Mouse (Mus musculus) limb, embryonic 15.5 days (tissue): ENCODE measurements around the gene Rcn3. TPM values are rescaled to one million over a fixed set of nuclear protein-coding genes. Genes with fewer than 3 reads are reported as not detected.
"Not testable (repeated sequence)": the region's sequence is repeated elsewhere in the genome, so short reads cannot be mapped to it uniquely, and the experiment has no call there.

Experiments
- ATAC-seq: fragments of 200-750 bp; cut with Nextera tagmentation; 2 replicates; pipeline ENCODE4 v1.8.0; 2017; ENCODE audit warnings: low read depth, moderate TSS enrichment; ENCODE audit not compliant: insufficient number of reproducible peaks, low FRiP score, low TSS enrichment
- H3K27ac ChIP-seq: fragments of 300-500 bp; sonication (generic); 2 replicates; pipeline ENCODE4 v1.5.1; 2015; ENCODE audit warnings: moderate library complexity, mild to moderate bottlenecking, inconsistent platforms
- H3K27me3 ChIP-seq: fragments of 300-500 bp; sonication (generic); 2 replicates; pipeline ENCODE4 v1.6.1; 2015; ENCODE audit warnings: inconsistent platforms
- H3K36me3 ChIP-seq: fragments of 300-500 bp; sonication (generic); 2 replicates; pipeline ENCODE4 v1.6.1; 2015; ENCODE audit warnings: inconsistent platforms
- H3K4me1 ChIP-seq: fragments of 300-500 bp; sonication (generic); 2 replicates; pipeline ENCODE4 v1.6.1; 2015; ENCODE audit warnings: inconsistent platforms
- H3K4me2 ChIP-seq: fragments of 300-500 bp; sonication (generic); 2 replicates; pipeline ENCODE4 v1.6.1; 2015; ENCODE audit warnings: mild to moderate bottlenecking, inconsistent platforms
- H3K4me3 ChIP-seq: fragments of 300-500 bp; sonication (generic); 2 replicates; pipeline ENCODE4 v1.5.1; 2015; ENCODE audit warnings: mild to moderate bottlenecking, inconsistent platforms
- H3K9ac ChIP-seq: fragments of 300-500 bp; sonication (generic); 2 replicates; pipeline ENCODE4 v1.6.1; 2015; ENCODE audit warnings: inconsistent platforms
- H3K9me3 ChIP-seq: fragments of 300-500 bp; sonication (generic); 2 replicates; pipeline ENCODE4 v1.6.1; 2016; ENCODE audit warnings: inconsistent platforms
- WGBS: fragments of 180-500 bp; shearing (Covaris S2); methylation state at CpG from one replicate; pipeline ENCODE4 v1.1.7; 2015; 5-methylcytosine and 5-hydroxymethylcytosine counted together
- polyA plus RNA-seq: library from polyadenylated mRNA; unstranded; fragments of >200 nt; fragmentation: Nextera tagmentation; extraction: Ambion mirVana; gene quantifications from 2 replicates; pipeline ENCODE4 v1.2.1, GENCODE M21; 2015

Rcn3 gene
- polyA plus RNA-seq, 1 experiment from 2014 or later = 653 TPM

DNA sequence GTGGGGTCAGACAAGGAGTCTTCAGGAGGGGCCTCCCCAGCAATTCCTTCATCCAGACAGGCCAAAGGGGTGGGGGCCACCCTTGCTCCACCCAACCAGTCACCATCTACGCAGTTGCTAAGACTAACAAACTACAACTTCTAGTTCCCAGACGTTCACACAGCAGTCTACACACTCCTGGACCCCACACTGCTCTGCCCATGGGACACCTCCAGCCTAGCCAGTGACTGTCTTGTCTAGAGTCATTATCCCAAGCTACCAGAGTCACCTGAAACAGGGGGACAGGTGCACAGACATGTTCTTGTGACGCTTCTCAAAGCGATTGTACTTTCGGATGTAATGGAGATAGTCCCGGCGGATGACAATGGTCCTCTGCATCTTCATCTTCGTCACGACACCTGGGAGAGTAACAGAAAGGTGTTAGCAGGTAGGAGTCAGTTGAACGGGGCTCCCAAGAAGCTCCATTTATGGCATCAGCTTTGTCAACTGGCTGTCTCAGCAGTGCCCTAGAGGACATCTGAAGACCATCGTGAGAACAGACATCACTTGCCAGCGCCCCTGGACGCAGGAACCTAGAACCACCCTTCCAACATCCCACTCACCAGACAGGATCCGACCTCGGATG is 30.7 kb upstream of the Rcn3 start:
- peak overlapping the region; percentile 89 for H3K27ac ChIP-seq
- peak overlapping the region; percentile 67 for H3K4me2 ChIP-seq
- 78% methylated on average over 15 of the region's 15 CpGs for WGBS
- peaks cover 54% of the 10 kb centered on the region for H3K4me1 ChIP-seq
- no peak for ATAC-seq
- no peaks in the 10 kb centered on the region for H3K27me3 ChIP-seq
- peak overlapping the region; percentile 95; the same call in 1 of the 2 replicates for H3K9ac ChIP-seq
- H3K9me3 ChIP-seq = no peaks in the 10 kb centered on the region
- peak overlapping the region; percentile 89 for H3K4me3 ChIP-seq
- peaks cover 69% of the 10 kb centered on the region for H3K36me3 ChIP-seq

DNA sequence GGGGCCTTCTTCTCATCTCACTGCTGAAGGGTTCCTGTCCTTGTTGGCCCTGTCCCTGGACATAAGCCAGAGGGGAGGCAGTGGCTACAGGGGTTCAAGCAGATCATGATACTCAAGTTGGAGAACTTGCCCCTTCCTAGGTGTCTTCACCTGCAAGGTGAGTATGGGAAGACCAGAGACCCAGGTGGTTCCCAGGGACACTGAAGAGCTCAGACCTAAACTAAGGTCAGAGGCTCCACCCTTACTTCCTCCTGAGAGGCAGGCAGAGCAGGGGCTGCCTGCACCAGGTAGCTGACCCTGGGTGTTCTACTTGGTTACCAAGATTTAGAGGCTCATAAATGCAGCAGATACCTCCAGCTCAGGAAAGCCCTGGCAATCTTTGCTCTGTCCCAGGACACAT is 29.9 kb upstream of the Rcn3 start:
- H3K27me3 ChIP-seq = no peaks in the 10 kb centered on the region
- H3K4me3 ChIP-seq = no peak overlapping the region
- H3K4me1 ChIP-seq = peaks cover 48% of the 10 kb centered on the region
- no peak for ATAC-seq
- H3K9ac ChIP-seq = peak overlapping the region; percentile 21; the same call in 1 of the 2 replicates
- H3K9me3 ChIP-seq = no peaks in the 10 kb centered on the region
- no peak overlapping the region for H3K4me2 ChIP-seq
- peaks cover 63% of the 10 kb centered on the region for H3K36me3 ChIP-seq
- no peak overlapping the region; the same call in 1 of the 2 replicates for H3K27ac ChIP-seq

DNA sequence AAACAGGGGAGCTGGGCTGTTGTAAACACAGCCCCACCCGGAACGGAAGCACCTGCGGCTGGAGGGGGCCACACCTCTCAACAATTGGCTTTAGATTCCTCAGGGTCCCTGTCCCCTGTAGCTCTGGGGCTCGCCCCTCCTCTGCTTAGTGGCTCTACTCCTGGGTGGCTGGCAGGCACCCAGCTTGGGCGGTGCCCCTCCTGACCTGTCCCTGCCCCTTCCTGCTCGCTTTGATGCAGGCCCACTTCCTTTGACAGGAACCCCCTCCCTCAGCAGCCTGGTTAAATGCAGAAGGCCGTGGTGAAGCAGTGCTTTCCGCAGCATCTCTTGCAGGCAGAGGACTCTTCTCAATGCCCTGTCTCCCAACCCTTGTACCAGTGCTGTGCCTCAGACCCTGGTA is 29.4 kb upstream of the Rcn3 start:
- Histone ChIP-seq H3K36me3 (peaks cover 58% of the 10 kb centered on the region), H3K9me3 (no peaks in the 10 kb centered on the region), H3K27me3 (no peaks in the 10 kb centered on the region), H3K9ac (0 out of 2 replicates have a peak overlapping the region, but pooled peaks have one; percentile 21), H3K4me3 (no peak overlapping the region), H3K4me2 (no peak overlapping the region), H3K27ac (no peak overlapping the region; the same call in 1 of the 2 replicates), H3K4me1 (peaks cover 43% of the 10 kb centered on the region)
- no peak for ATAC-seq
- WGBS = 54% methylated on average over 8 of the region's 8 CpGs

DNA sequence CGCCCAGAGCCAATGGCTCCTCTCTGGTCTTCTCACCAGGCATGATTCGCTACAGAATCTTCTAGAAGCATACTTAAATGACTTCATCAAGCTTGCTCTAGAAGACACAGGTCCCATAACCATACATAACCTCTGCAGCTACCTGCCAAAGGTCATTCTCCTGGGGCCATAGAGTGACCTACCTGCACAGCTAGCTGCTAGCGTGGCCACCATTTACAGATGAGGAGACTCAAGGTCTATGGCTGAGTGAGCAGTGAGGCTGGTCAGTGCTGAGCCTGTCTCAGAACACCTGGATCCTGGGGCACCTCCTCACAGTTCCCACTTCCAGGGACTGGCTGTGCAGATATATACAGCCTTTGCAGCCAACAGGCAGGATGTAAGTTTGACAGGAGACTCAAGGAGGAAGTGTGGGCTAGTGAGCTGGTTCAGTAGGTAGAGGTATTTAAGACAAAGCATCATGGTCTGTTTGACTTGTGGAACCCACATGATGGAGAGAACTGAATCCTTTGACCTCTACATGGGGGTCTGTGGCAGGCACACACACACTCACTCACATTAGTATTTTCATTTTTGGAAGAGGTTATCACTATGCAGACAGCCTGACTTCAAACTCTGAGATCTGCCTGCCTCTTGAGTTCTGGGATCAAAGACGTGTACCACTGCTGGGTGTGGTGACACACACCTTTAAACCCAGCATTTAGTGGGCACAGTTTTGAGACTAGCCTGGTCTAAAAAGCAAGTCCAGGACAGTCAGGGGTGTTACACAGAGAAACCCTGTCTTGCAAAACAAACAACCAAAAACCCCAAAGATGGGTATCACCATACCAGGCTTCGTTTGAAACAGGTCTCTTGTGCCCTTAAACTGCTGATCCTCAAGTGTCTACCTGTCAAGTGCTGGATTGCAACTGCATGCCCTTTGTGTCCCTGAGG is 28.0 kb upstream of the Rcn3 start:
- H3K4me3 ChIP-seq = no peak overlapping the region
- H3K27me3 ChIP-seq = no peaks in the 10 kb centered on the region
- H3K27ac ChIP-seq = peak overlapping the region; percentile 35; the same call in 1 of the 2 replicates
- H3K36me3 ChIP-seq = peaks cover 44% of the 10 kb centered on the region
- no peak overlapping the region for H3K9ac ChIP-seq
- peaks cover 29% of the 10 kb centered on the region for H3K4me1 ChIP-seq
- 76% methylated on average over 5 of the region's 5 CpGs for WGBS
- H3K9me3 ChIP-seq = no peaks in the 10 kb centered on the region
- no peak overlapping the region for H3K4me2 ChIP-seq
- ATAC-seq = no peak

DNA sequence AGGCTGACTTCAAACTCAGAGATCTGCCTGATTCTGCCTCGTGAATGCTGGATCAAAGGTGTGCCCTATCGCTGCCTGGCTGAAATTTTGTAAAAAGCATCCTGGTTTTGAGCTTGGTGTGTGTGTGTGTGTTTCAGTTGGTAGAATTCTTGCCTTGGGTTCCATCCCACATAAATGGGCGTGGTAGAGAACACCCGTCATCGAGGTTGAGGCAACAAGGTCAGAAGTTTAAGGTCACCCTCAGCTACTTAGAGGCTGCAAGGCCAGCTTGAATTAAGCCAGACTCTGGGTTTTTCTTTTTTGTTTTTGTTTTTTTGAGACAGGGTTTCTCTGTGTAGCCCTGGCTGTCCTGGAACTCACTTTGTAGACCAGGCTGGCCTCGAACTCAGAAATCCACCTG is 26.3 kb upstream of the Rcn3 start:
- H3K27ac ChIP-seq = no peak overlapping the region
- 84% methylated on average over 6 of the region's 6 CpGs for WGBS
- no peak overlapping the region for H3K4me2 ChIP-seq
- H3K4me1 ChIP-seq = peaks cover 23% of the 10 kb centered on the region
- H3K36me3 ChIP-seq = peaks cover 43% of the 10 kb centered on the region
- no peak for ATAC-seq
- no peak overlapping the region for H3K4me3 ChIP-seq
- no peak overlapping the region for H3K9ac ChIP-seq
- H3K9me3 ChIP-seq = no peaks in the 10 kb centered on the region
- no peaks in the 10 kb centered on the region for H3K27me3 ChIP-seq

DNA sequence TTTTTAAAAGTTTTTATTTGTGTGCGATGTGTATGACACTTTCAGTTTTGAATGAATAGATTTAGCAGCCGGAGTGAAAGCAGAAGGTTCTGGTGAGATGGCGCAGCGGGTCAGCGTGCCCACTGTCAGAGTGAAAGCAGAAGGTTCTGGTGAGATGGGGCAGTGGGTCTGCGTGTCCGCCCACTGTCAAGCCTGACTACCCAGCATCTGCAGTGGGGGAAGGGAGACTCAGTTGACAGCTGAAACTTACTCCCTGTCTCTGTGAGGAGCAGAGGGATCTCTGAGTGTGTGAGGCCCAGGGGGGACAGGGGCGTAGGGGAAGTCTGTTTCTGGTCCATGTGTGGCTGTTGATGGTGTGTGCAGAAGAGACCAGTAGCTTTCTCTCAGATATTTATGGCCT is 25.5 kb upstream of the Rcn3 start:
- no peak overlapping the region for H3K4me3 ChIP-seq
- H3K4me1 ChIP-seq = peaks cover 15% of the 10 kb centered on the region
- H3K4me2 ChIP-seq = no peak overlapping the region
- no peak for ATAC-seq
- H3K9me3 ChIP-seq = no peaks in the 10 kb centered on the region
- WGBS = 83% methylated on average over 8 of the region's 8 CpGs
- H3K36me3 ChIP-seq = peaks cover 36% of the 10 kb centered on the region
- no peak overlapping the region for H3K27ac ChIP-seq
- H3K27me3 ChIP-seq = no peaks in the 10 kb centered on the region
- H3K9ac ChIP-seq = no peak overlapping the region

DNA sequence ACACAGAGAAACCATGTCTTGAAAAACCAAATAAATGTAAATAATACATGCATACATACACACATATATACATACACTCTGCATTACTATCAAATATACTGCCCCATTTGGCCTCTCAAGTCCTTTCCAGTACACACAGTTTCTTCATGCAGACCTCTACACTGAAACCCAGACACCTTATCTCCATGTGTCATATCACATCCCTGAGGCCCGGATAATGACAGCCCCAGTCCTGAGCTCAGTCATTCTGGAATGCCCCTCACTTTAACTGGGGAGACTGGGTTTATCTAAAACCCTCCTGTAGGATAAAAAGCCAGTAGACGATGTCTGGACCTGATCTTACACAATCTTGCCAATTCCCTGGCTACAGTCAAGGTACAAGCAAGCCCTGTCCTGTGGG is 21.5 kb upstream of the Rcn3 start:
- 74% methylated on average over 2 of the region's 2 CpGs for WGBS
- H3K27ac ChIP-seq = no peak overlapping the region
- H3K4me1 ChIP-seq = no peaks in the 10 kb centered on the region
- no peaks in the 10 kb centered on the region for H3K36me3 ChIP-seq
- ATAC-seq = no peak
- no peak overlapping the region for H3K9ac ChIP-seq
- no peaks in the 10 kb centered on the region for H3K27me3 ChIP-seq
- H3K4me3 ChIP-seq = no peak overlapping the region
- H3K4me2 ChIP-seq = no peak overlapping the region
- H3K9me3 ChIP-seq = no peaks in the 10 kb centered on the region

DNA sequence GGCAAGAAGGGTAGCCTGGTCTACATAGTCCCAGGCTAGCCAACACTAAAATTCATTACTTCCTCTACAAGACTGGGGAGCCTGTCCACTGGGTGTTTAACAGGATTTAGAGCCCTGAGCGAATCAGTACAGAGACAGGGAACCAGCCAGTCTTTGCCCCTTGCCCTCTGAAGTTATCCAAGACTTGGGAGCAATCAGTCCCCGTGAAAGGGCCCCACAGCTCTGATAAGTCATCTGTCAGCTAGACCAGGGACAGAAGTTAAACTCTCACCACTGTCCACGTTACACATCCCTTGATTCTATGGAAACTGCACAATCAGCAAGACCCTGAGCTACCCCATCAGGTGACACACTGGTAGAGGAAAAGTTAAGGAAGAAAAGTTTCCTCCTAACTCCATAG is 20.5 kb upstream of the Rcn3 start:
- no peak overlapping the region for H3K4me3 ChIP-seq
- H3K9ac ChIP-seq = no peak overlapping the region
- no peak overlapping the region for H3K27ac ChIP-seq
- no peaks in the 10 kb centered on the region for H3K9me3 ChIP-seq
- ATAC-seq = no peak
- no peaks in the 10 kb centered on the region for H3K36me3 ChIP-seq
- H3K27me3 ChIP-seq = no peaks in the 10 kb centered on the region
- 72% methylated on average over 3 of the region's 3 CpGs for WGBS
- H3K4me1 ChIP-seq = no peaks in the 10 kb centered on the region
- no peak overlapping the region for H3K4me2 ChIP-seq

DNA sequence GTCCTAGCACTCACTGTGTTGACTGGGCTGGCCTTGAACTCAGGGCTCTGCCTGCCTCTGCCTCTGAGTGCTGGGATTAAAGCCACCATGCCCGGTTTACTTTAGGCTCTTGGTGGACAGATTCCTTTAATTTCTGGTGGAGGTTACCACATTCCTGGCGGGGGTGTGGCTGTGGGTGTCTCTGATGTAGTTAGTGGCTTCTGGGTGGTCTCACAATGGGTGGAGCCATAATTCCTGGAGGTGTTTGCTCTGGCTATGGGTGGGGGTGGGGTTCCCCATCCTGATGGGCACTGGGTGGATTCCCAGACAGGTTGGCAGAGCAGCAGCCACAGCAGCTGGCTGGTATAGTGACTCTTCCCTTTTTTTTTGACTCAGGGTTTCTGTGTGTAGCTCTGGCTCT is 19.9 kb upstream of the Rcn3 start:
- H3K4me2 ChIP-seq = no peak overlapping the region
- no peaks in the 10 kb centered on the region for H3K4me1 ChIP-seq
- H3K9me3 ChIP-seq = no peaks in the 10 kb centered on the region
- H3K4me3 ChIP-seq = no peak overlapping the region
- H3K9ac ChIP-seq = no peak overlapping the region
- H3K27ac ChIP-seq = no peak overlapping the region
- ATAC-seq = no peak
- no peaks in the 10 kb centered on the region for H3K36me3 ChIP-seq
- 34% methylated on average over 2 of the region's 2 CpGs for WGBS
- H3K27me3 ChIP-seq = no peaks in the 10 kb centered on the region

DNA sequence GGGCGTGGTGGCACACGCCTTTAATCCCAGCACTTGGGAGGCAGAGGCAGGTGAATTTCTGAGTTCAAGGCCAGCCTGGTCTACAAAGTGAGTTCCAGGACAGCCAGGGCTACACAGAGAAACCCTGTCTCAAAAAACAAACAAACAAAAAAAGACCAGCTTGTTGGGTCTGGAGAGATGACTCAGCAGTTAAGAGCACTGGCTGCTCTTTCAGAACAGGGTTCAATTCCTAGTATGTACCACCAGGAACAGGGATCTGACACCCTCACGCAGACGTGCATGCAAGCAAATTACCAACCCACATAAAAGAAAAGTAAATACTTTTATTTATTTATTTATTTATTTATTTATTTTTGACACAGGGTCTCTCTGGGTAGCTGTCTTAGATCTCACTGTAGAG is 18.1 kb upstream of the Rcn3 start:
- not testable (repeated sequence) for ATAC-seq, H3K36me3 ChIP-seq
- 87% methylated on average over 4 of the region's 4 CpGs for WGBS

DNA sequence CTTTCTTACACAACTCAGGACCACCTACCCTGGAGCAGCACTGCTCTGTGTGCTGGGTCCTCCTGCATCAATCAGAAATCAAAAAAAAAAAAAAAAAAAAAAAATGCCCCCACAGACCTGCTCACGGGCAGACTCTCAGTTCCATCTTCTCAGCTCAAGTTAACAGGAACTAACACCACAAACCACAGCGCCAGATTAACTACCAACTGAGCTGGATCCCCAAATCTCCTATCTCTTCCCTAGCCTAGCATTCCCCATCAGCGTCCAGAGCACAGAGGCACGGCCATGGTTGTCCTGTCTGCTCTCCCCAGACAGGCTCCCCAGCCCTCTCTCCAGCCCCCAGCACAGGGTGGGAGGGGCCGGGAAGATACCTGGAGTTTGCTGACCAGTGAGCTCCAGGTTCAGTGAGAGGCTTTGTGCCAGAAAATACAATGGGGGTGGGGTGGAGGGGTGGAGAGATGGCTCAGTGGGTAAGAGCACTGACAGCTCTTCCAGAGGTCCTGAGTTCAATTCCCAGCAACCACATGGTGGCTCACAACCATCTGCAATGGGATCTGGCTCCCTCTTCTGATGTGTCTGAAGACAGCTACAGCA is 15.1 kb upstream of the Rcn3 start:
- Histone ChIP-seq H3K9me3 (no peaks in the 10 kb centered on the region), H3K27ac (no peak overlapping the region), H3K36me3 (no peaks in the 10 kb centered on the region), H3K27me3 (no peaks in the 10 kb centered on the region), H3K4me2 (no peak overlapping the region), H3K9ac (no peak overlapping the region), H3K4me3 (no peak overlapping the region), H3K4me1 (peaks cover 23% of the 10 kb centered on the region)
- WGBS = 66% methylated on average over 5 of the region's 5 CpGs
- ATAC-seq = no peak

More for the DNA sequence above, 18.1 kb upstream of the Rcn3 start:
- H3K27ac ChIP-seq, H3K9ac ChIP-seq, H3K4me3 ChIP-seq, H3K9me3 ChIP-seq, H3K4me2 ChIP-seq, H3K27me3 ChIP-seq, H3K4me1 ChIP-seq: not testable (repeated sequence)

DNA sequence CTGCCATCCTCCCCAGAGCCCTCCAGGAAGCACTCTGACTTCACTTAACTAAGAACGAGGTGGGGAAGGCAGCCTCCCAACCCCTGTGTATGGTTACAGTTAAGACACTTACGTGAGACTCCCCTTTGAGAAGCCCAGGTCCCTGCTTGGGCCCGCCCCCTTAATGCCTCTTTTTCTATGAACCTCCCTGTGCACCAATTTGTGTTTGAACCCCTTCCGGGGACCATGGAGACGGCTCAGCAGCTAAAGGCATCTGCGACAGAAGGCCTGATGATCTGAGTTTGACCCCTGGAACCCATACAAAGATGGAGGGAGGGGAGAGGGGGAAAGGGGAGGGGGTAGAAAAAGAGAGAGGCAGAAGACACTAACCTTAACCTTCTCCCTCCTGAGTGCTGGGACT is 14.4 kb upstream of the Rcn3 start:
- no peak overlapping the region for H3K4me2 ChIP-seq
- no peaks in the 10 kb centered on the region for H3K9me3 ChIP-seq
- ATAC-seq = no peak
- H3K4me1 ChIP-seq = peaks cover 28% of the 10 kb centered on the region
- H3K27ac ChIP-seq = no peak overlapping the region
- WGBS = 55% methylated on average over 6 of the region's 6 CpGs
- no peak overlapping the region for H3K9ac ChIP-seq
- no peak overlapping the region for H3K4me3 ChIP-seq
- no peaks in the 10 kb centered on the region for H3K36me3 ChIP-seq
- H3K27me3 ChIP-seq = no peaks in the 10 kb centered on the region
